Mouse (Mus musculus) neural tube, embryonic 13.5 days (tissue): ENCODE measurements around the gene Tbc1d4. TPM values are rescaled to one million over a fixed set of nuclear protein-coding genes. Genes with fewer than 3 reads are reported as not detected.

Experiments
- ATAC-seq: fragments of 200-750 bp; cut with Nextera tagmentation; 2 replicates; pipeline ENCODE4 v1.8.0; 2017; ENCODE audit warnings: low read depth, mild to moderate bottlenecking, moderate TSS enrichment, moderate library complexity
- H3K27ac ChIP-seq: fragments of 300-500 bp; sonication (generic); replicated peaks from 2 replicates; pipeline ENCODE4 v1.5.1; 2015; ENCODE audit warnings: moderate library complexity, mild to moderate bottlenecking, inconsistent platforms
- H3K27me3 ChIP-seq: fragments of 300-500 bp; sonication (generic); 2 replicates; pipeline ENCODE4 v1.6.1; 2015; ENCODE audit warnings: mild to moderate bottlenecking, inconsistent platforms
- H3K36me3 ChIP-seq: fragments of 300-500 bp; sonication (generic); 2 replicates; pipeline ENCODE4 v1.6.1; 2015; ENCODE audit warnings: mild to moderate bottlenecking, inconsistent platforms
- H3K4me1 ChIP-seq: fragments of 300-500 bp; sonication (generic); replicated peaks from 2 replicates; pipeline ENCODE4 v1.6.1; 2015; ENCODE audit warnings: inconsistent platforms
- H3K4me2 ChIP-seq: fragments of 300-500 bp; sonication (generic); 2 replicates; pipeline ENCODE4 v1.6.1; 2015; ENCODE audit warnings: inconsistent platforms, mild to moderate bottlenecking, moderate library complexity
- H3K4me3 ChIP-seq: fragments of 300-500 bp; sonication (generic); 2 replicates; pipeline ENCODE4 v1.5.1; 2015; ENCODE audit warnings: mild to moderate bottlenecking, inconsistent platforms
- H3K9ac ChIP-seq: fragments of 300-500 bp; sonication (generic); 2 replicates; pipeline ENCODE4 v1.6.1; 2015; ENCODE audit warnings: moderate library complexity, mild to moderate bottlenecking, inconsistent platforms
- H3K9me3 ChIP-seq: fragments of 300-500 bp; sonication (generic); 2 replicates; pipeline ENCODE4 v1.6.1; 2016; ENCODE audit warnings: inconsistent platforms
- WGBS: fragments of 180-500 bp; shearing (Covaris S2); methylation state at CpG from one replicate; pipeline ENCODE4 v1.1.7; 2015; 5-methylcytosine and 5-hydroxymethylcytosine counted together
- polyA plus RNA-seq: library from polyadenylated mRNA; unstranded; fragments of >200 nt; fragmentation: Nextera tagmentation; extraction: Ambion mirVana; gene quantifications from 2 replicates; pipeline ENCODE4 v1.2.1, GENCODE M21; 2015

Tbc1d4 gene
- polyA plus RNA-seq, 1 experiment from 2014 or later = 5.4 TPM

DNA sequence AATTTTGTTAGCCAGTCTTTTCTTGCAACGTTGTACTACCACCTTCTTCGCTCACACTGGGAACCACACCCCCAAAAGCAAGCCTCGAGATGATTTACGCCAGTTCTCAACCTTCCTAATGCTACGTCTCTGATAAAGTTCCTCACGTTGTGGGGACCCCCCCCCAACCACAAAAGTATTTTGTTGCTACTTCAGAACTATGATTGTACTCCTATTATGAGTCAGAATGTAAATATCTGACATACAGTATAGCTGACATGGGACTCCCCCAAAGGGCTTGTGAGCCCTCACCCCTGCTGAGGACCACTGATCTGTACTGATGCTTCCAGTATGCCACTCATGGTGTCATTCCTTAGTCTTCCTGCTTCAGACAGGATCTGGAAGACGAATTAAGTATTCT is 128.4 kb downstream of the Tbc1d4 start:
- H3K4me3 ChIP-seq = no peak overlapping the region
- H3K27ac ChIP-seq = no peak overlapping the region
- H3K36me3 ChIP-seq = no peaks in the 10 kb centered on the region
- ATAC-seq = no peak
- no peak overlapping the region for H3K4me2 ChIP-seq
- no peaks in the 10 kb centered on the region for H3K27me3 ChIP-seq
- H3K9ac ChIP-seq = no peak overlapping the region
- 92% methylated on average over 7 of the region's 7 CpGs for WGBS
- no peaks in the 10 kb centered on the region for H3K4me1 ChIP-seq
- H3K9me3 ChIP-seq = no peaks in the 10 kb centered on the region

DNA sequence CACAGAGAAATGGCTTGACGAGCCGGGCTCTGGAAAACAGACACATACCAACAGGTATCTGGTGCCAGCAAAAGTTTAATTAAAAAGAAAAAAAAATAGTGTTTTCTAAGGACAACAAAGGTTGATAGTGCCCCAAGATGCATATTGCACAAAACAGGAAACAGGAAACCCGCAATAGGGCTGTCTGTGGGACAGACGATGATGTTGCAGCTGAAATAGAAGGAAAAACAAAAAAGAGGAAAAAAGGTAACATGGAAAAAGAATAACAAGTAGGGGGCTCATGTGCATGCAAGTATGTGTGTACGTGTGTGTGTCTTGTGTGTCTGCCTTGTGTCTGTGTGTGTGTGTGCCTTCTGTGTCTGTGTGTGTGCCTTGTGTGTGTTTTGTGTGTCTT is 131.2 kb downstream of the Tbc1d4 start:
- Histone ChIP-seq H3K4me1 (no peaks in the 10 kb centered on the region), H3K27me3 (no peaks in the 10 kb centered on the region), H3K36me3 (no peaks in the 10 kb centered on the region), H3K9me3 (0 out of 2 replicates have a peak, but pooled peaks cover 4% of the 10 kb centered on the region), H3K4me2 (no peak overlapping the region), H3K27ac (no peak overlapping the region), H3K4me3 (no peak overlapping the region), H3K9ac (no peak overlapping the region)
- WGBS = 81% methylated on average over 5 of the region's 5 CpGs
- no peak for ATAC-seq

DNA sequence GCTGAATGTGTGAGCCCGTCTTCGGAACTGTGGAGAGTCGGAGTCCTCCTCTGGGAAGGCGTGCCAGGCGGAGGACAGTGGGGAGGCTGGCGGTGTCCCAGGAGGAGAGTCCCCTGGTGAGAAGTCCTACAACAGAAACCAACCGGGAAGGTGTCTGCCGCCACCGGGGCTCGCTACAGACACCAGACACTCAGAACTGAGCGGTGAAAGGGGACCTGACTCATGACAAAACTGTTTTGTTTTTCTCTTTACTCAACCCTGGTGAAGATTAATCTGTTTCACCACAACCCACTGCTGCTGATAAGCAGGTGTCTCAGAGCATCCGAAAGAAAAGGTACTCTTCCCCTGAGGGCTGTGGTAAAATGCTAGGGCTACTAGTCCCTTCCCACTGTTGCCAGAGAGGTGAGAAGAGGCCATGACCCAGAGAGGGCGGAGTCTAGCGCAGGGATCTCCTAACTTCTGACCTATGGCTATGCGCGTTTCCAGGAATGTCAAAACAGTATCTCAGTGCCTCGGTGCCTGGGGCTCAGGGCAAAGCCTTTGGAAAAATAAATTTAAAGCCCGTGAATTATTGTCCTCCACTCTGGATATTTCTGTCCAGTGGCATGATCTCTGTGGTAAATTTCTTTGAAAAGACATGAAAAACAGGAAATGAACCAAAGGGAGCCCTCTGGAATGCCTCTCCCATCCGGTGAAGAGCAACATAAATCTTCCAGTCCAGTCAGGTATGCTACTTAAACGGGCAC is 131.7 kb downstream of the Tbc1d4 start:
- Histone ChIP-seq H3K4me2 (no peak overlapping the region), H3K9me3 (0 out of 2 replicates have a peak, but pooled peaks cover 4% of the 10 kb centered on the region), H3K9ac (no peak overlapping the region), H3K27me3 (no peaks in the 10 kb centered on the region), H3K4me3 (no peak overlapping the region), H3K27ac (no peak overlapping the region), H3K4me1 (no peaks in the 10 kb centered on the region), H3K36me3 (no peaks in the 10 kb centered on the region)
- 76% methylated on average over 20 of the region's 20 CpGs for WGBS
- no peak for ATAC-seq

DNA sequence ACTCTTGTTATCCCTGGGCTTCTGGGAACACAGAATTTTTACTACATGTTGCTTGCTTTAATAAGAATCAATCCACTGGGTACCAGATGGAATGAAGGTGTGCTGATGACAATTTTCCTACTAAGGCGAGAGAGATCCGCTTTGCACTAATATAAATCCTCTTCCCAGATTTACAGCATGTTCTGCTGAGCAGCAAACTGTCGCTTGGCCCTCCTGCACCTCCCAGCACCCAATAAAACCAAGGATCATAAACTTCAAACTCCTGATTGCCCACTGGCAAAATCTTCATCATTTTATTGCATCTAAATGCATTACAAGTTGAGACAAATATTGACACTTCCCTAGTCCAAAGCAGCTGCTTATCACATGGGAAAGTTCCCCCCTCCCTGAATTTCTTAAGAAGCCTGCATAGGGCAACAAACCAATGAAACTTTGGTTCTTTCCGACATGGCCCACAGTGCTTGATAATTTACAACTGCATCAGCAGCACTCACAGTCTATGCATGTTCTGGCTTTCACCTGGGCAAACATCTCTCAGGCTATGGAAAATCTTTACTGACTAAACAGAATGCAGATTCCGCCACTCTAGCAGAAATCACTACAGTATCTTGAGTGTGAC is 139.4 kb downstream of the Tbc1d4 start:
- Histone ChIP-seq H3K4me2 (no peak overlapping the region), H3K4me3 (no peak overlapping the region), H3K36me3 (no peaks in the 10 kb centered on the region), H3K4me1 (0 out of 2 replicates have a peak, but pooled peaks cover 3% of the 10 kb centered on the region), H3K27ac (no peak overlapping the region), H3K9me3 (0 out of 2 replicates have a peak, but pooled peaks cover 4% of the 10 kb centered on the region), H3K9ac (no peak overlapping the region), H3K27me3 (no peaks in the 10 kb centered on the region)
- no peak for ATAC-seq
- WGBS = 60% methylated on average over 5 of the region's 5 CpGs

DNA sequence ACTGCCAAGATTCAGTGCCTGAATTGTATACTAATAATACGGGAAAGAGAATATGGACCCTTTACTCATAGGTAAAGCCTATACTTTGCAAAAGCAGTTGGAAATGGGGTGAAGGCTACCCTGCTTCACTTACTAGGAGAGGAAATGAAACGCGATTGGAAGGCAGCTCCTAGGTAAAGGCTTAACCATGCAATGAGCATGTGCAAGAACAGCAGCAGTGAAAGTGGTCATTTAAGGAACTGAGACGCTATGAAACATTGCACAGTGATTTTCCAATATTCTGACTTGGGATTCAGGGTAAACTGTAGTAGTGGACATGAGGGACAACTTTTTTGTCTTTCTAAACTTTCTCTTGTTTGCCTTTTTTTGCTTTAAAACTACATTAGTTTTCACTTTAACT is 140.8 kb downstream of the Tbc1d4 start:
- Histone ChIP-seq H3K9ac (no peak overlapping the region), H3K4me3 (no peak overlapping the region), H3K27me3 (no peaks in the 10 kb centered on the region), H3K4me2 (no peak overlapping the region), H3K27ac (no peak overlapping the region), H3K36me3 (no peaks in the 10 kb centered on the region), H3K9me3 (no peaks in the 10 kb centered on the region), H3K4me1 (0 out of 2 replicates have a peak, but pooled peaks cover 3% of the 10 kb centered on the region)
- WGBS = 88% methylated on average over 4 of the region's 4 CpGs
- ATAC-seq = no peak

DNA sequence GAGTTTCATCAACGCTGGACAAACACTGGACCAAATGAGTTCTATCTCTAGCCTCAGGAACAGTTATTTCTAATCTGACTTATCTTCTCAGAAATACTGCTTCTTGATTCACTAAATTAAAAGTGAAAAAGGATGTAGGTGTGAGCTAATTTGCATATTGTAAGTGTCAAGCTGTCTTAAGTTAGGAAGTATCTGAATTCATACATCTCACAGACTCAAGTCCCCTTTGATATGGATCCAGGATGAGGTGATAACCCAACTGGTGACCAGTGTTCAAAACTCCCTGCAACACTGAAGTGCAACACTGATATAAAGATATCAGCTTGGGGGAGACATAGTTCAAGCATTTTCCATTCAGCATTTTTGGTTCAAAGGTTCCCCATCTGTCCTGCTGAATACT is 141.5 kb downstream of the Tbc1d4 start:
- 96% methylated on average over 1 of the region's 1 CpGs for WGBS
- no peak overlapping the region for H3K27ac ChIP-seq
- H3K27me3 ChIP-seq = no peaks in the 10 kb centered on the region

DNA sequence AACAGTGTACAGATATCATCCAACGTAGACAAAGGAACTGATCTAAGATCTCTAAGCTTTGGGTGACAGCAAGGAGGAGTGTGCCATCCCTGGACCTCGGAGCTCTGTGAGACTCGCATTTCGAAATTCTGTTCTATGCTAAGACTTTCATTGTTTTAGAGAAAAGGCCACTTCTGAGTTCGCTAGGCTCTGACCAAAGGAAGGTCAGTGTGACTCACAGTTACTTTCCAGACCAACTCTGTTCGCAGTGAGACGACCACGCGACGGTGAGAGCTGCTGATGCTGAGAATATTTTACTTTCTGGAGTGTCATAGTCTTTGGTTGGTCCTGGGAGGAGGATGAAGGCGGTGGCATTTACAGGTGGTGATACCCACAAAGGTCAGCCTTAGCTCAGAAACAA is 142.5 kb downstream of the Tbc1d4 start:
- no peak for ATAC-seq
- Histone ChIP-seq H3K4me1 (0 out of 2 replicates have a peak, but pooled peaks cover 3% of the 10 kb centered on the region), H3K27me3 (no peaks in the 10 kb centered on the region), H3K9ac (no peak overlapping the region), H3K4me2 (no peak overlapping the region), H3K27ac (no peak overlapping the region), H3K36me3 (no peaks in the 10 kb centered on the region), H3K9me3 (no peaks in the 10 kb centered on the region), H3K4me3 (no peak overlapping the region)
- 92% methylated on average over 11 of the region's 11 CpGs for WGBS

More for the DNA sequence above, 141.5 kb downstream of the Tbc1d4 start:
- Histone ChIP-seq H3K9me3 (no peaks in the 10 kb centered on the region), H3K4me1 (0 out of 2 replicates have a peak, but pooled peaks cover 3% of the 10 kb centered on the region), H3K9ac (no peak overlapping the region), H3K4me2 (no peak overlapping the region), H3K36me3 (no peaks in the 10 kb centered on the region), H3K4me3 (no peak overlapping the region)
- ATAC-seq = no peak

DNA sequence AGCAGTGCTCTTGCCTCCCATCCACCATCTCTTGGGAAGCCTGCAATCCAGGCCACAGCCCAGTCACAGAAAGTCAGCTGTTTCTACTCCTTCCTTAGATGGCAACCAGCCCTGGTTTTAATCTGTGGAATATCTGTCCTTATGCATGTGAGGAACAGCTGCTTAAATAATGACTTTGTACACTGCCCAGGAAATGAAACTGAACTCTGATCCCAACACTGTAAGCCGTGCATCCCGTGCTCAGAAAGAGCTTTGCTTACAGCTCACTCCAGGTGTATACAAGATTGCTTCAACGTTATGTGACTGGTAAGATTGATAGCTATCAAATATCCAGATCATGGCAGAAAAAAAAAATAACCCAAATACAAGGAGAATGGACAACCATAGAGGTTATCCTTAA is 143.1 kb downstream of the Tbc1d4 start:
- H3K9ac ChIP-seq = no peak overlapping the region
- H3K9me3 ChIP-seq = no peaks in the 10 kb centered on the region
- H3K4me2 ChIP-seq = no peak overlapping the region
- no peak for ATAC-seq
- no peaks in the 10 kb centered on the region for H3K27me3 ChIP-seq
- H3K4me1 ChIP-seq = 0 out of 2 replicates have a peak, but pooled peaks cover 3% of the 10 kb centered on the region
- no peak overlapping the region for H3K27ac ChIP-seq
- no peak overlapping the region for H3K4me3 ChIP-seq
- no peaks in the 10 kb centered on the region for H3K36me3 ChIP-seq
- WGBS = 87% methylated on average over 3 of the region's 3 CpGs

DNA sequence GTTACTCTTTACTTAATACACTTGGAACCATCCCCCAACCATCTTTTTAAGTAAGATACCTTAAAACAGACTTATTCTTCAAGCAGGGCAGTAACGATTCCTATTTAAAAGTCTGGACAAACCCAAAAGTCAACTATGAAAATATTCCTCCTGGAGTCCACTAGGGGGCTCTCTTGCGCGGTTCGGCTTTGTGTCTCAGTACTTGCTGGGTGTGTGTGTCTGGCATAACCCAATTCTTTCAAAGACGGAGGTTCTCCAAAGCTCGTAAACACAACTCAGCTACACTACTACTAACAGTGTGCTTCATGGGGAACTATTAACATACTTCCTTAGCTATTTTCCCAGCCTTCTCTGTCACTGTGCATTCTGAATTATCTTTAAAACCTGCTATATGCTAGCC is 148.2 kb downstream of the Tbc1d4 start:
- Histone ChIP-seq H3K4me3 (no peak overlapping the region), H3K27me3 (no peaks in the 10 kb centered on the region), H3K4me1 (no peaks in the 10 kb centered on the region), H3K9me3 (no peaks in the 10 kb centered on the region), H3K4me2 (no peak overlapping the region), H3K9ac (no peak overlapping the region), H3K27ac (no peak overlapping the region), H3K36me3 (no peaks in the 10 kb centered on the region)
- 22% methylated on average over 6 of the region's 6 CpGs for WGBS
- no peak for ATAC-seq

DNA sequence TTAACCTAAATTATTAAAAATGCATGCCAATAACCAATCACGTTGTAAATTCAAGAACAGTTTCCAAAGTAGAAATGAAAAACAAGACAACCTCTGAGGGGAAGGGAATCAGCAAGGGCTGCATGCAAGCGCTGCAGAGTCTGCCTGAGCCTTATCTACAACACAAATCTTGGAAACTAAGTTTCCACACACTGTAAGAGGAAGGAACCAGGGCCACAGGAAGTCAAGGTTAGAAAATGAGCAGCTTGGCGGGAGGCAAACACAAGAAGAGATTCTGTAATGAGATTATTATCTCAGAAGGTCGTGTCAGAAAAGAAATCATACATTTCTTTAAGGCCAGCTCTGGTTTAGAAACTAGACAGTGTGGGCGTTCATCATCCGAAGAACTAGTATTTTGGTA is 156.1 kb downstream of the Tbc1d4 start:
- no peak for ATAC-seq
- H3K36me3 ChIP-seq = no peaks in the 10 kb centered on the region
- H3K9ac ChIP-seq = no peak overlapping the region
- H3K9me3 ChIP-seq = no peaks in the 10 kb centered on the region
- no peaks in the 10 kb centered on the region for H3K27me3 ChIP-seq
- WGBS = 85% methylated on average over 6 of the region's 6 CpGs
- H3K4me1 ChIP-seq = no peaks in the 10 kb centered on the region
- no peak overlapping the region for H3K4me2 ChIP-seq
- H3K4me3 ChIP-seq = no peak overlapping the region
- no peak overlapping the region for H3K27ac ChIP-seq

DNA sequence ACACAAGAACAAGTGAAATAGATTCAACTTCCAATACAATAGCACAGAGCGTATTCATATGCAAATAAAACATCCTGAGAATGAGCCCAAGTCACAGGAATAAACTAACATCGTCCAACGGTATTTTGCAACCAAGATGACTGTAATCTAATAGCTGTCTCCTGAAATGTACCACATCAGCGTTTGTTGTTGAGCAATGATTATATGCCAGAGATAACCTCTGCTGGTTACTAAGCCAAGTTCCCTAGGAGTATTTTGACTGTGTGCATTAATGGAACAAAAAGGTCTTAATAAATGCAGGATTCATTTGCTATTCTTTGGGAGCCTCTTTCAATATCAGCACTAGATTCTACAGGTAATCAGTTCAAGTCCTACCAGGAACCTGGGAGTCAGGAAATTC is 161.1 kb downstream of the Tbc1d4 start:
- H3K9ac ChIP-seq = no peak overlapping the region
- H3K4me1 ChIP-seq = no peaks in the 10 kb centered on the region
- no peaks in the 10 kb centered on the region for H3K27me3 ChIP-seq
- H3K27ac ChIP-seq = no peak overlapping the region
- no peak overlapping the region for H3K4me3 ChIP-seq
- H3K9me3 ChIP-seq = no peaks in the 10 kb centered on the region
- WGBS = 83% methylated on average over 4 of the region's 4 CpGs
- no peaks in the 10 kb centered on the region for H3K36me3 ChIP-seq
- no peak for ATAC-seq
- no peak overlapping the region for H3K4me2 ChIP-seq

DNA sequence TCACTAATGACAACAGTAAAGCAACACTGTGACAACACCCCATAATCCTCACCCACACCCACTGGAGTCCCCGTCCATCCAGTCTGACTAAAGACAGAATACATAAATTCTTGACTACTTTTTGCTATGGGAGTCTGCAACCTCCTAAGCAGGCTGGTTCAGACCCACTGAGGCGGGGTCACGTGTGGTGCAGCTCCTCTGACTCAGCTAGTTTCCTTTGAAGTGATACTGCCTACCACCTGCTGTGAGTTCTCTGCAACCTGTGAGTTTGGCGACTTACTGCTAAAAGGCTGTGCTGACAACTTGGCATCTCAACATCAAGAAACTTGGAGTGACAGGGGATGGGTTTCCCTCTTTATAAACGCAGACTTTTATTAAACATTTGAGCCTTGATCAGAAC is 163.8 kb downstream of the Tbc1d4 start:
- 55% methylated on average over 5 of the region's 5 CpGs for WGBS
- H3K9ac ChIP-seq = no peak overlapping the region
- H3K4me3 ChIP-seq = no peak overlapping the region
- H3K27me3 ChIP-seq = no peaks in the 10 kb centered on the region
- no peaks in the 10 kb centered on the region for H3K9me3 ChIP-seq
- no peak overlapping the region for H3K4me2 ChIP-seq
- ATAC-seq = no peak
- H3K27ac ChIP-seq = no peak overlapping the region
- H3K36me3 ChIP-seq = no peaks in the 10 kb centered on the region
- no peaks in the 10 kb centered on the region for H3K4me1 ChIP-seq
